Mouse (Mus musculus): ENCODE measurements around the gene Gm9747. TPM values are rescaled to one million over a fixed set of nuclear protein-coding genes. Genes with fewer than 3 reads are reported as not detected.

The Gm9747 gene
- polyA plus RNA-seq, 1 experiment from 2014 or later: 3.6 TPM

DNA sequence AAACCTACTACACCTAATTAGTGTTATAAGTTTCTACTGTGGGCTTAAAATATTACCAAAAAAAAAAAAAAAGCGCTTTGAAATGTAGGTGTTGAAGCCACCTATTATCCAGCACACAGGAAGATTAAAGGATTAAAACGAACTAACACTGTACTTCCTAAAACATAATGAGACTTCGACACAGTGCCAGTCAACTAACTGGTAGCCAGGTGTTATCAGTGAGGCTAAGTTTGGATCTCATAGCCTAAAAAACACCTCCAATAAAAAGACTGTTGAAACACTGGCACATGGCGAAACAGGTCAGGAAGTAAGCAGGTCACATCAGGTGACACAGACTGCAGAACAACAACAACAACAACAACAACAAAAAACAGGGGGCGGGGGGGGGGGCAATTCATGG lies 28.7 kb downstream of the Gm9747 start:
- Histone ChIP-seq H3K36me3 (ENCODE audit: control insufficient read depth, insufficient read depth) (no peaks in the 10 kb centered on the region), H3K9ac (ENCODE audit: low read depth, low read length) (no peak overlapping the region), H3K9me3 (ENCODE audit: control insufficient read depth) (no peaks in the 10 kb centered on the region), H3K4me1 (replicated peaks; ENCODE audit: control insufficient read depth, insufficient read depth, low read length) (no peaks in the 10 kb centered on the region), H3K4me2 (replicated peaks; ENCODE audit: low read depth) (no peak overlapping the region), H3K27me3 (replicated peaks; ENCODE audit: control insufficient read depth, insufficient read depth, low read length) (no peaks in the 10 kb centered on the region), H3K4me3 (ENCODE audit: low read depth, low read length) (no peak overlapping the region), H3K27ac (ENCODE audit: low read depth, low read length) (no peak overlapping the region)
- 82% methylated on average over 5 of the region's 5 CpGs for whole genome bisulfite sequencing
- ATAC-seq: no peak
- no peak for TF ChIP-seq CTCF (IDR thresholded peaks at IDR 0.05; ENCODE audit: low read depth)

DNA sequence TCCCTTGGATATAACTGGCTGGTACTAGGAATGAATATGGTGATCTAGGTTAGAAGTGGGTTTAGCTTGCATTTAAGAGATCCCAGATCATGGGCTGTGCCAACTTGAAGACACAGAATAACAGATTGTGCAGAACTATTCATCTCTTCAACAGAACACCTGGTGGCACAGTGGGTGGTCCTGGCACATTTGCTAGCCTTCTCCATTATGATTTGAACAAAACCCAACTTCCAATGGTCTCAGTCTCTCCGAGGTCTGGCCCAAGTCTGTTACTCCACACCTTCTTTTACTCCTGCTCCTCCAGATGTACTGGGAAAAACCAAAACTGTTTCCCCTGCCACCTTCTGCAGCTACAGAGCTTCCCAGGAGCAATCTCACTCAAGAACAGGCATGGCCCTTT lies 29.4 kb downstream of the Gm9747 start:
- TF ChIP-seq CTCF (IDR thresholded peaks at IDR 0.05; ENCODE audit: low read depth): no peak
- H3K36me3 ChIP-seq (ENCODE audit: control insufficient read depth, insufficient read depth): no peaks in the 10 kb centered on the region
- WGBS: 78% methylated on average over 1 of the region's 1 CpGs
- no peaks in the 10 kb centered on the region for H3K9me3 ChIP-seq (ENCODE audit: control insufficient read depth)
- H3K9ac ChIP-seq (ENCODE audit: low read depth, low read length): no peak overlapping the region
- no peak overlapping the region for H3K4me3 ChIP-seq (ENCODE audit: low read depth, low read length)
- no peaks in the 10 kb centered on the region for H3K4me1 ChIP-seq (replicated peaks; ENCODE audit: control insufficient read depth, insufficient read depth, low read length)
- ATAC-seq: no peak
- H3K27me3 ChIP-seq (replicated peaks; ENCODE audit: control insufficient read depth, insufficient read depth, low read length): no peaks in the 10 kb centered on the region
- no peak overlapping the region for H3K27ac ChIP-seq (ENCODE audit: low read depth, low read length)
- H3K4me2 ChIP-seq (replicated peaks; ENCODE audit: low read depth): no peak overlapping the region

DNA sequence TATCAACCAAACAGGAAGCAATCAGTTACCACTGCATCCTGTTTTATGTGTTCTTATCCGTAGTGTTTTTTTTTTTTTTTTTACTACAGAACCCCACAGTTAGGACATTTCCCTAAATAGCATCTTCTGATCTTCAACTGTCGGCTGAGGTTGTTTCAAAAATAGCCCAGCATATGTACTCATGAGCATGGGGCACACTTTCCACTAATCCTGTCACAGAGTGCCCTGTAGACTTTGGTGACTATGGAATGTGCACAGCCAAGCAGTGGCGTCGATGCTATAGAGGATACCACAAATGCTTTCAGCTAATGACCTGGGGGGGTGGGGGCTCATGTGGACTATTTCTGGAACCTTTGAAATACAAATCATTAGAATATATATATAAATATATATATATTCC lies 34.6 kb downstream of the Gm9747 start:
- no peaks in the 10 kb centered on the region for H3K4me1 ChIP-seq (replicated peaks; ENCODE audit: control insufficient read depth, insufficient read depth, low read length)
- no peaks in the 10 kb centered on the region for H3K27me3 ChIP-seq (replicated peaks; ENCODE audit: control insufficient read depth, insufficient read depth, low read length)
- no peak overlapping the region for H3K4me2 ChIP-seq (replicated peaks; ENCODE audit: low read depth)
- ATAC-seq: no peak
- no peaks in the 10 kb centered on the region for H3K36me3 ChIP-seq (ENCODE audit: control insufficient read depth, insufficient read depth)
- H3K9ac ChIP-seq (ENCODE audit: low read depth, low read length): no peak overlapping the region
- TF ChIP-seq CTCF (IDR thresholded peaks at IDR 0.05; ENCODE audit: low read depth): no peak
- no peaks in the 10 kb centered on the region for H3K9me3 ChIP-seq (ENCODE audit: control insufficient read depth)
- WGBS: 63% methylated on average over 4 of the region's 4 CpGs
- H3K4me3 ChIP-seq (ENCODE audit: low read depth, low read length): no peak overlapping the region
- no peak overlapping the region for H3K27ac ChIP-seq (ENCODE audit: low read depth, low read length)

DNA sequence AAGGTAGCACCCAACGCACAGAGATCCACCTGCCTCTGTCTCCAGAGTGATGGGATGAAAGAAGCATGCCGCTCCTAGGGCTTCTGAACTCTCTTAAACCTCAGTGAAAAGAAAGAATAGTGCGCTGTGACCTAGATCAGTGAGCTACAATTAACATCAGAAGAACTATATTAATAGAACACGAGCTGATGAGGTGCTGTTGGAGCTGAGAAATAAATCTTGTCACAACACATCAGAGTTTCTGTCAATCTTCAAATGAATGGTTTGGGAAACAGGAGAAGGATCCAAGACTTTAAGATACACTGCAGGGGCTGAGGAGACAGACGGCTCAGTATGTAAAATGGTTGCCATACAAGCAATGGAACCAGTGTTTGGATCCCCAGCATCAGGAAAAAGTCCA lies 39.3 kb downstream of the Gm9747 start:
- 90% methylated on average over 5 of the region's 5 CpGs for WGBS
- no peak for ATAC-seq

DNA sequence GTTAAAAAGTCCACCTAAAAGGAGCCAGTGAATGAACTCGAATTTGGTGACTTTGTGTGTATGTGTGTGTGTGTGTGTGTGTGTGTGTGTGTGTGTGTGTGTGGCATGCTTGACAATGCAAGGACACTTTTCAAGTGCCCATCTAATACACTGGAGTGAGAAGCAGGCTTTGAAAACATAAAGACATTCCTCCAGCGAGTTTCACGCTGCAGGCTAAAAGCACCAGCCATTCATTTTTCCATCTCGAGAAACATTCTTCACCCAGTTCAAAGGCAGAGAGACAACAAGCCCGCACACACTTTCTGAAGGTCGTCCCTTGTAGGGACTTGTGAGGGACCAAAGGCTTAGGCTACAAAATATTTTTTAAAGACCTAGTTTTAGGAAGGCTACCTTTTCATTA lies 40.6 kb downstream of the Gm9747 start:
- H3K9ac ChIP-seq (ENCODE audit: low read depth, low read length): no peak overlapping the region
- no peak overlapping the region for H3K4me2 ChIP-seq (replicated peaks; ENCODE audit: low read depth)
- no peaks in the 10 kb centered on the region for H3K9me3 ChIP-seq (ENCODE audit: control insufficient read depth)
- no peaks in the 10 kb centered on the region for H3K4me1 ChIP-seq (replicated peaks; ENCODE audit: control insufficient read depth, insufficient read depth, low read length)
- H3K36me3 ChIP-seq (ENCODE audit: control insufficient read depth, insufficient read depth): no peaks in the 10 kb centered on the region
- no peaks in the 10 kb centered on the region for H3K27me3 ChIP-seq (replicated peaks; ENCODE audit: control insufficient read depth, insufficient read depth, low read length)
- 63% methylated on average over 6 of the region's 6 CpGs for WGBS
- no peak for ATAC-seq
- no peak overlapping the region for H3K27ac ChIP-seq (ENCODE audit: low read depth, low read length)
- TF ChIP-seq CTCF (IDR thresholded peaks at IDR 0.05; ENCODE audit: low read depth): no peak
- H3K4me3 ChIP-seq (ENCODE audit: low read depth, low read length): no peak overlapping the region

More for the DNA sequence above, 39.3 kb downstream of the Gm9747 start:
- Histone ChIP-seq H3K4me2 (replicated peaks; ENCODE audit: low read depth) (no peak overlapping the region), H3K4me3 (ENCODE audit: low read depth, low read length) (no peak overlapping the region), H3K4me1 (replicated peaks; ENCODE audit: control insufficient read depth, insufficient read depth, low read length) (no peaks in the 10 kb centered on the region), H3K36me3 (ENCODE audit: control insufficient read depth, insufficient read depth) (no peaks in the 10 kb centered on the region), H3K9ac (ENCODE audit: low read depth, low read length) (no peak overlapping the region), H3K27ac (ENCODE audit: low read depth, low read length) (no peak overlapping the region), H3K27me3 (replicated peaks; ENCODE audit: control insufficient read depth, insufficient read depth, low read length) (no peaks in the 10 kb centered on the region), H3K9me3 (ENCODE audit: control insufficient read depth) (no peaks in the 10 kb centered on the region)
- no peak for TF ChIP-seq CTCF (IDR thresholded peaks at IDR 0.05; ENCODE audit: low read depth)

DNA sequence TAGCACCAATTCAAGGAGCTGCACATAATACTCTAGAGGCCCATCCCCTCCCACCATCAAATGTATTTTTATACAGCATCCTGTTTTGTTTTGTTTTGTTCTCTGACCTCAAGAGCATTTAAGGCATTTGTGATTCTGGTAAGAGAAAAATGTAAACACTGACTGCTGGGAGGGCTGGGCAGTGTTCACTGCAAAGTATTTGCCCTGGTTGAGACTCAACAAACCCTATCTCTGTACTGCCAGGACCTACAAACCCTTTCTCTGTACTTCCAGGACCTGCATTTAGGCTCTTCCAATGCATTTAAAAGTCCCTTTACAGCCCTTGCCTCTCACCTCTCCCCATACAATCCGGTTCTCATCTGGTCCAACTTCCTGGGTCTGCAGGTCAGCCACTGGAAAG lies 41.4 kb downstream of the Gm9747 start:
- WGBS: 15% methylated on average over 1 of the region's 1 CpGs
- Histone ChIP-seq H3K27ac (ENCODE audit: low read depth, low read length) (no peak overlapping the region), H3K4me3 (ENCODE audit: low read depth, low read length) (no peak overlapping the region), H3K4me2 (replicated peaks; ENCODE audit: low read depth) (no peak overlapping the region), H3K36me3 (ENCODE audit: control insufficient read depth, insufficient read depth) (no peaks in the 10 kb centered on the region), H3K4me1 (replicated peaks; ENCODE audit: control insufficient read depth, insufficient read depth, low read length) (no peaks in the 10 kb centered on the region), H3K27me3 (replicated peaks; ENCODE audit: control insufficient read depth, insufficient read depth, low read length) (no peaks in the 10 kb centered on the region), H3K9me3 (ENCODE audit: control insufficient read depth) (no peaks in the 10 kb centered on the region), H3K9ac (ENCODE audit: low read depth, low read length) (no peak overlapping the region)
- TF ChIP-seq CTCF (IDR thresholded peaks at IDR 0.05; ENCODE audit: low read depth): no peak
- no peak for ATAC-seq

DNA sequence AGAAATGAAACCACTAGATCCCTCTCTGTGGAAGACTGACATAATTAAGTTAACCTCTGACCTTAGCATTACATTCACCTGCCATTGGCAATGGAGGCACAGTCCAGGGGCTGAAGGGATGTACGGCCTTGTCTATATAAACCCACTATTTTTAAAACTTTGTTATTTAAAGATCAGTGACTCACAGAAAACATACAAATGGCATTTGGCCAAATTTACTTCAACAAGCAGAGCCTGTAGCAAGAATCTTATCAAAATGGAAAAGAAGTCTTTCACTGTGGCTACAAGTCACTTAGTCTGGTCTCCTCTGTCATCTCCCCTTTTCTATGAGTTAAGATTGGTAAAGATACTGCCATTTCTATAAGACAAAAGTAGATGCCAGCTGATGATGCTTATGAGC lies 46.9 kb downstream of the Gm9747 start:
- Histone ChIP-seq H3K27me3 (replicated peaks; ENCODE audit: control insufficient read depth, insufficient read depth, low read length) (no peaks in the 10 kb centered on the region), H3K36me3 (ENCODE audit: control insufficient read depth, insufficient read depth) (no peaks in the 10 kb centered on the region), H3K4me3 (ENCODE audit: low read depth, low read length) (no peak overlapping the region), H3K9ac (ENCODE audit: low read depth, low read length) (no peak overlapping the region), H3K27ac (ENCODE audit: low read depth, low read length) (no peak overlapping the region), H3K9me3 (ENCODE audit: control insufficient read depth) (no peaks in the 10 kb centered on the region), H3K4me1 (replicated peaks; ENCODE audit: control insufficient read depth, insufficient read depth, low read length) (0 out of 2 replicates have a peak, but pooled peaks cover 10% of the 10 kb centered on the region), H3K4me2 (replicated peaks; ENCODE audit: low read depth) (no peak overlapping the region)
- WGBS: 74% methylated on average over 1 of the region's 1 CpGs
- no peak for ATAC-seq
- no peak for TF ChIP-seq CTCF (IDR thresholded peaks at IDR 0.05; ENCODE audit: low read depth)

Measured in intestine, postnatal 0 days (tissue).